Mouse (Mus musculus): ENCODE measurements around the gene Dnm2.

GRCm38 (mm10) chr9:21395692-21396091 is 29.0 kb upstream of the Dnm2 start:
- no peak for TF ChIP-seq CTCF (IDR thresholded peaks at IDR 0.05; ENCODE audit: low read depth, low read length)
- no peak for TF ChIP-seq POLR2A (IDR thresholded peaks at IDR 0.05; ENCODE audit: extremely low read depth, insufficient read depth, low read length)

Measured in liver, adult 2 months (tissue).